Mouse (Mus musculus) kidney, postnatal 0 days (tissue): ENCODE data around the gene Nmnat1. TPM values are rescaled to one million over a fixed set of nuclear protein-coding genes. Genes with fewer than 3 reads are reported as not detected.

Source experiments
- ATAC-seq: fragments of 200-750 bp; cut with Nextera tagmentation; replicated peaks from 2 replicates; pipeline ENCODE4 v1.8.0; 2017; ENCODE audit warnings: low read depth, moderate number of reproducible peaks, moderate TSS enrichment, moderate library complexity; ENCODE audit not compliant: low FRiP score
- DNase-seq: peaks from one replicate; pipeline ENCODE4 v3.0.0-alpha.2; 2016; ENCODE audit warnings: low spot score
- H3K27ac ChIP-seq: fragments of 300-500 bp; sonication (generic); 2 replicates; pipeline ENCODE4 v1.5.1; 2014; ENCODE audit warnings: mild to moderate bottlenecking
- H3K27me3 ChIP-seq: fragments of 300-500 bp; sonication (generic); 2 replicates; pipeline ENCODE4 v1.6.1; 2014; ENCODE audit warnings: low read length, mixed read lengths; ENCODE audit not compliant: insufficient read depth
- H3K36me3 ChIP-seq: fragments of 300-500 bp; sonication (generic); 2 replicates; pipeline ENCODE4 v1.6.1; 2014; ENCODE audit warnings: low read length, mixed read lengths; ENCODE audit not compliant: insufficient read depth
- H3K4me1 ChIP-seq: fragments of 300-500 bp; sonication (generic); replicated peaks from 2 replicates; pipeline ENCODE4 v1.6.1; 2014; ENCODE audit warnings: antibody characterized with exemption, low read length, mixed read lengths; ENCODE audit not compliant: insufficient read depth
- H3K4me2 ChIP-seq: fragments of 300-500 bp; sonication (generic); 2 replicates; pipeline ENCODE4 v1.6.1; 2014; ENCODE audit warnings: mild to moderate bottlenecking, low read length, moderate library complexity, mixed read lengths
- H3K4me3 ChIP-seq: fragments of 300-500 bp; sonication (generic); replicated peaks from 2 replicates; pipeline ENCODE4 v1.5.1; 2014; ENCODE audit warnings: low read depth, low read length
- H3K9ac ChIP-seq: fragments of 300-500 bp; sonication (generic); 2 replicates; pipeline ENCODE4 v1.6.1; 2014; ENCODE audit warnings: low read depth, low read length
- H3K9me3 ChIP-seq: fragments of 300-500 bp; sonication (generic); replicated peaks from 2 replicates; pipeline ENCODE4 v1.6.1; 2016; ENCODE audit warnings: low read length, inconsistent platforms, mixed read lengths
- CTCF ChIP-seq: IDR thresholded peaks from 2 replicates; pipeline ENCODE4 v1.5.1; 2016; ENCODE audit warnings: antibody characterized with exemption, low read depth, mild to moderate bottlenecking, moderate library complexity
- WGBS: fragments of 180-500 bp; shearing (Covaris S2); extraction: QIAGEN DNeasy Blood & Tissue Kit; methylation state at CpG from one replicate; pipeline ENCODE4 v1.1.7; 2014; 5-methylcytosine and 5-hydroxymethylcytosine counted together
- polyA plus RNA-seq: library from polyadenylated mRNA; unstranded; fragments of >200 nt; fragmentation: Nextera tagmentation; extraction: Ambion mirVana; gene quantifications from 2 replicates; pipeline ENCODE4 v1.2.1, GENCODE M21; 2015

Gene Nmnat1
- polyA plus RNA-seq, 1 experiment from 2014 or later, result 9.6 TPM

- Histone ChIP-seq H3K9ac (peak overlapping the region; percentile 78), H3K27ac (peak overlapping the region; percentile 77), H3K9me3 (no peaks in the 10 kb centered on the region), H3K4me1 (peaks cover 5% of the 10 kb centered on the region; the same call in 1 of the 2 replicates), H3K36me3 (peaks cover 20% of the 10 kb centered on the region), H3K4me3 (peak overlapping the region; percentile 75), H3K27me3 (no peaks in the 10 kb centered on the region), H3K4me2 (peak overlapping the region; percentile 73)
- 43% methylated on average over 3 of the region's 3 CpGs for WGBS
- TF ChIP-seq CTCF, result no peak
- DNase-seq, result peak; percentile 63
- ATAC-seq, result peak; percentile 23; the same call in 1 of the 2 replicates
Observed at GRCm38 (mm10) chr4:149484566-149484965, 436 bp downstream of the Nmnat1 start.

- no peak for ATAC-seq
- Histone ChIP-seq H3K4me1 (no peaks in the 10 kb centered on the region), H3K36me3 (0 out of 2 replicates have a peak, but pooled peaks cover 7% of the 10 kb centered on the region), H3K9me3 (no peaks in the 10 kb centered on the region), H3K27ac (no peak within 1 kb of the TSS), H3K9ac (no peak within 1 kb of the TSS), H3K4me2 (no peak within 1 kb of the TSS), H3K4me3 (no peak within 1 kb of the TSS), H3K27me3 (no peaks in the 10 kb centered on the region)
- no peak for TF ChIP-seq CTCF
- peak; percentile 4 for DNase-seq
- 74% methylated on average over 11 of the region's 11 CpGs for WGBS
Observed at GRCm38 (mm10) chr4:149477078-149477477, 7.9 kb downstream of the Nmnat1 start, which contains the start of gene Tmem274. Gene Tmem274 (plus strand): TSS chr4:149477378.

- H3K9ac ChIP-seq, result no peak overlapping the region
- H3K4me2 ChIP-seq, result no peak overlapping the region
- H3K9me3 ChIP-seq, result no peaks in the 10 kb centered on the region
- ATAC-seq (no peak), DNase-seq (peak; percentile 11)
- H3K27ac ChIP-seq, result no peak overlapping the region
- H3K4me3 ChIP-seq, result no peak overlapping the region
- WGBS, result 47% methylated on average over 7 of the region's 7 CpGs
- H3K36me3 ChIP-seq, result 0 out of 2 replicates have a peak, but pooled peaks cover 8% of the 10 kb centered on the region
- no peaks in the 10 kb centered on the region for H3K4me1 ChIP-seq
- TF ChIP-seq CTCF, result no peak
- H3K27me3 ChIP-seq, result no peaks in the 10 kb centered on the region
Observed at GRCm38 (mm10) chr4:149475096-149475495, 9.9 kb downstream of the Nmnat1 start.

GRCm38 (mm10) chr4:149469557-149469956 is 15.4 kb downstream of the Nmnat1 start:
- Histone ChIP-seq H3K9me3 (no peaks in the 10 kb centered on the region), H3K36me3 (0 out of 2 replicates have a peak, but pooled peaks cover 14% of the 10 kb centered on the region), H3K4me1 (no peaks in the 10 kb centered on the region), H3K4me2 (no peak overlapping the region), H3K4me3 (no peak overlapping the region), H3K27ac (no peak overlapping the region), H3K27me3 (no peaks in the 10 kb centered on the region), H3K9ac (no peak overlapping the region)
- no peak for DNase-seq
- WGBS, result 88% methylated on average over 3 of the region's 3 CpGs
- no peak for TF ChIP-seq CTCF
- no peak for ATAC-seq

- 70% methylated on average over 6 of the region's 6 CpGs for WGBS
- Histone ChIP-seq H3K4me3 (no peak overlapping the region), H3K27me3 (no peaks in the 10 kb centered on the region), H3K9me3 (no peaks in the 10 kb centered on the region), H3K27ac (no peak overlapping the region), H3K36me3 (0 out of 2 replicates have a peak, but pooled peaks cover under 1% of the 10 kb centered on the region), H3K4me1 (no peaks in the 10 kb centered on the region), H3K9ac (no peak overlapping the region), H3K4me2 (no peak overlapping the region)
- no peak for DNase-seq
- no peak for ATAC-seq
- no peak for TF ChIP-seq CTCF
Observed at GRCm38 (mm10) chr4:149463435-149463950, 21.5 kb downstream of the Nmnat1 start.

GRCm38 (mm10) chr4:149462305-149462971 is 22.6 kb downstream of the Nmnat1 start:
- H3K27ac ChIP-seq, result no peak overlapping the region
- H3K27me3 ChIP-seq, result no peaks in the 10 kb centered on the region
- no peaks in the 10 kb centered on the region for H3K36me3 ChIP-seq
- ATAC-seq (no peak), DNase-seq (no peak)
- no peaks in the 10 kb centered on the region for H3K4me1 ChIP-seq
- no peak overlapping the region for H3K4me3 ChIP-seq
- H3K4me2 ChIP-seq, result no peak overlapping the region
- TF ChIP-seq CTCF, result no peak
- no peak overlapping the region for H3K9ac ChIP-seq
- H3K9me3 ChIP-seq, result no peaks in the 10 kb centered on the region
- WGBS, result 73% methylated on average over 6 of the region's 6 CpGs
